Mouse (Mus musculus) ES-E14 (cell line): ENCODE measurements around the gene Ddx41. TPM values are rescaled to one million over a fixed set of nuclear protein-coding genes. Genes with fewer than 3 reads are reported as not detected.
A peak's percentile ranks its signal among the peaks of the same experiment; 100 is the strongest.

Experiments
- DNase-seq: peaks from one replicate; pipeline ENCODE4 v3.0.0-alpha.2; 2013; ENCODE audit warnings: low read depth, low spot score
- H3K27ac ChIP-seq: 2 replicates; pipeline ENCODE4 v1.5.1; 2012; ENCODE audit warnings: low read depth, mild to moderate bottlenecking, low read length, moderate library complexity, mixed read lengths; ENCODE audit not compliant: poor library complexity, insufficient read depth, severe bottlenecking
- H3K36me3 ChIP-seq: 2 replicates; pipeline ENCODE4 v1.6.1; 2012; ENCODE audit warnings: mild to moderate bottlenecking, low read length, moderate library complexity, mixed read lengths; ENCODE audit not compliant: control insufficient read depth, poor library complexity, insufficient read depth, severe bottlenecking
- H3K4me1 ChIP-seq, 2 experiments: fragments of 150-350 bp in 1 of 2; sonication (generic) in 1 of 2; 2 replicates each; pipeline ENCODE4 v1.6.1; 2012; ENCODE audit warnings: low read length in 2 of 2, mild to moderate bottlenecking in 1 of 2, mixed read lengths in 1 of 2; ENCODE audit not compliant: control insufficient read depth in 2 of 2, insufficient read depth in 2 of 2, poor library complexity in 1 of 2
- H3K4me3 ChIP-seq, 2 experiments: fragments of 150-350 bp in 1 of 2; sonication (generic) in 1 of 2; 2 replicates each; pipeline ENCODE4 v1.5.1; 2012; ENCODE audit warnings: low read length in 2 of 2, low read depth in 1 of 2, mild to moderate bottlenecking in 1 of 2, mixed read lengths in 1 of 2; ENCODE audit not compliant: insufficient read depth in 1 of 2, poor library complexity in 1 of 2, severe bottlenecking in 1 of 2
- H3K9ac ChIP-seq: 2 replicates; pipeline ENCODE4 v1.6.1; 2012; ENCODE audit warnings: low read depth, mild to moderate bottlenecking, low read length, mixed read lengths; ENCODE audit not compliant: poor library complexity, insufficient read depth, severe bottlenecking
- H3K9me3 ChIP-seq: fragments of 150-350 bp; sonication (generic); 2 replicates; pipeline ENCODE4 v1.6.1; 2012; ENCODE audit warnings: low read depth, mild to moderate bottlenecking, low read length; ENCODE audit not compliant: control insufficient read depth, insufficient read depth
- CHD2 ChIP-seq: IDR thresholded peaks from 2 replicates; pipeline ENCODE4 v1.6.1; 2014; ENCODE audit warnings: mild to moderate bottlenecking, low read depth, low read length, inconsistent platforms
- HCFC1 ChIP-seq: IDR thresholded peaks from 2 replicates; pipeline ENCODE4 v1.6.1; 2012; ENCODE audit warnings: low read length, inconsistent platforms, borderline replicate concordance; ENCODE audit not compliant: insufficient read depth
- MAFK ChIP-seq: IDR thresholded peaks from 2 replicates; pipeline ENCODE4 v1.6.1; 2014; ENCODE audit warnings: mild to moderate bottlenecking, low read depth, low read length, inconsistent platforms; ENCODE audit not compliant: insufficient read depth
- ZC3H11A ChIP-seq: IDR thresholded peaks from 2 replicates; pipeline ENCODE4 v1.6.1; 2012; ENCODE audit warnings: low read depth, mild to moderate bottlenecking, inconsistent platforms, low read length, borderline replicate concordance
- ZNF384 ChIP-seq: IDR thresholded peaks from 2 replicates; pipeline ENCODE4 v1.6.1; 2012; ENCODE audit warnings: low read depth, low read length, inconsistent platforms
- in situ Hi-C, 2 experiments: fragments of 600-800 bp; cut with MboI; formaldehyde crosslinking; loops; one replicate each; pipeline ENCODE4 v1.15.1; 2025; ENCODE audit warnings: low sequenced_read_pairs in 2 of 2, inconsistent platforms in 1 of 2; ENCODE audit not compliant: unreplicated experiment in 2 of 2
- total RNA-seq: library from RNA; depleted of rRNA; stranded (reverse); fragments of 300-350 nt; gene quantifications from 2 replicates; pipeline ENCODE4 v1.2.3, GENCODE M21; 2012

The Ddx41 gene
- total RNA-seq, 1 experiment = 85.9 TPM

GRCm38 (mm10) chr13:55513111-55513748, 23.2 kb downstream of the Ddx41 start, which contains the start of gene Pdlim7:
Gene Pdlim7, minus strand, starts transcription at chr13:55513676.
- peak within 1 kb of the TSS; percentile 89 for H3K9ac ChIP-seq
- no peaks in the 10 kb centered on the region for H3K9me3 ChIP-seq
- H3K4me1 ChIP-seq = peaks cover 5 to 32% of the 10 kb centered on the region in 2 experiments
- peak within 1 kb of the TSS; percentile 88 for H3K4me3 ChIP-seq
- in situ Hi-C loops = no loop called here
- TF ChIP-seq HCFC1 (peak; percentile 60; the same call in 1 of the 2 replicates), MAFK (no peak)
- DNase-seq = peak; percentile 72
- peak within 1 kb of the TSS; percentile 23; the same call in 1 of the 2 replicates for H3K27ac ChIP-seq
- peaks cover 14% of the 10 kb centered on the region; the same call in 1 of the 2 replicates for H3K36me3 ChIP-seq

DNA sequence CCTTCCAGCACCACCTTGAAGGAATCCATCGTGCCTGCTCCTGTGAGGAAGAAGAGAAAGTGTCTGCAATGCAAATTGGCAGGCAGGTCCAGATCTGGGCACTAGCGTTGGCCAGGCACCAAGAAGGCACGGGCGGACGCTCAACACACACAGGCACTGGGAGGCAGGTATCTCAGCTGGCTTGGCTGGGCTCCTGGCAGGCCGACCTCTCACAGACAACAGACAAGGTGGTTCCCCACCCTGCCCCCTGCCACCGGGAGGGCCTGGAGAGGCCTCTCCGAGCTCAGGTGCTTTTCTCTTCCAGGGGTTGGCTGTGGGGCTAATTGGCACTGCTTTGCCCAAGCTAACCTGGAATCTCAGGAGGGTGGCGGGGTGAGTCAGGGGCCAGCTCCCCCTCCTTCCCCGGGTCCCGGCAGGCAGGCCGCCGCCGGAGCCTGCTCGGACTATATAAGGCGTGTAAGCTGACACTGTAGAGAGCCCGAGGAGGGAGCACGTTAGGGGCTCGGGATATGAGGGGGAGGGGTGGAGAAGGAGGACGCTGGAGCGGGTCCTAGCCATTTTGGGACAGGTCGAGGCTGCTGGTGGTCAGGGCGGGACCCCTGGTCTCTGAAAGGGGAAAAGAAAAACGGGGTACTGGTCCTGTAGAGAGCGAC, 24.0 kb downstream of the Ddx41 start:
- TF ChIP-seq CHD2 (no peak), ZNF384 (no peak), ZC3H11A (no peak), MAFK (no peak), HCFC1 (no peak)
- H3K36me3 ChIP-seq = peaks cover 17% of the 10 kb centered on the region; the same call in 1 of the 2 replicates
- H3K4me1 ChIP-seq = peaks cover 5 to 33% of the 10 kb centered on the region in 2 experiments
- in situ Hi-C loops = no loop called here
- H3K9ac ChIP-seq = peak overlapping the region; percentile 89
- peak overlapping the region; percentile 23; the same call in 1 of the 2 replicates for H3K27ac ChIP-seq
- H3K4me3 ChIP-seq = peak overlapping the region; percentile 88
- DNase-seq = no peak
- H3K9me3 ChIP-seq = no peaks in the 10 kb centered on the region

DNA sequence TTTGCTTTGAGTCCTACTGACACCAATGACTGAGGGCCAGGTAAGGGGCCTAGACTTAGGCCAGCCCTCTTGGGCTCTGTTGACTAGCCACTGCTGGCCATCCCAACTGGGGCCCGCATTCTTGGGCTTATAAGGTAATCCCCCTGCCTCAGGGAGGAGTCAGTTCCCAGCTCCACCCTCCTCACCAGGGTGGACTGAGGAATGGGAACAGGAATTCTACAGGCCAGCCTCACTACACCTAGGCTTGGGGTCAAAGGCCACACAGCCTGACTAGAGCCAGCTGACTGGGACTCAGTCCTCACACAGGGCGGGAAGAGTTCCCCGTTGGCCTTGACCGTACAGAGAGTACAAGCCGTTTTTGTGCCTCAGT, 25.0 kb downstream of the Ddx41 start:
- H3K9me3 ChIP-seq = no peaks in the 10 kb centered on the region
- in situ Hi-C loops = no loop called here
- DNase-seq = no peak
- H3K4me1 ChIP-seq = peaks cover 5 to 33% of the 10 kb centered on the region in 2 experiments
- peaks cover 28% of the 10 kb centered on the region for H3K36me3 ChIP-seq
- TF ChIP-seq ZNF384 = no peak
- TF ChIP-seq ZC3H11A = no peak
- TF ChIP-seq CHD2 = no peak
- TF ChIP-seq HCFC1 = no peak
- TF ChIP-seq MAFK = no peak
- peak overlapping the region; percentile 89; the same call in 1 of the 2 replicates for H3K9ac ChIP-seq
- H3K4me3 ChIP-seq = peak overlapping the region; percentile 88; a peak in 2 of 4 replicates
- peak overlapping the region; percentile 77 for H3K27ac ChIP-seq

DNA sequence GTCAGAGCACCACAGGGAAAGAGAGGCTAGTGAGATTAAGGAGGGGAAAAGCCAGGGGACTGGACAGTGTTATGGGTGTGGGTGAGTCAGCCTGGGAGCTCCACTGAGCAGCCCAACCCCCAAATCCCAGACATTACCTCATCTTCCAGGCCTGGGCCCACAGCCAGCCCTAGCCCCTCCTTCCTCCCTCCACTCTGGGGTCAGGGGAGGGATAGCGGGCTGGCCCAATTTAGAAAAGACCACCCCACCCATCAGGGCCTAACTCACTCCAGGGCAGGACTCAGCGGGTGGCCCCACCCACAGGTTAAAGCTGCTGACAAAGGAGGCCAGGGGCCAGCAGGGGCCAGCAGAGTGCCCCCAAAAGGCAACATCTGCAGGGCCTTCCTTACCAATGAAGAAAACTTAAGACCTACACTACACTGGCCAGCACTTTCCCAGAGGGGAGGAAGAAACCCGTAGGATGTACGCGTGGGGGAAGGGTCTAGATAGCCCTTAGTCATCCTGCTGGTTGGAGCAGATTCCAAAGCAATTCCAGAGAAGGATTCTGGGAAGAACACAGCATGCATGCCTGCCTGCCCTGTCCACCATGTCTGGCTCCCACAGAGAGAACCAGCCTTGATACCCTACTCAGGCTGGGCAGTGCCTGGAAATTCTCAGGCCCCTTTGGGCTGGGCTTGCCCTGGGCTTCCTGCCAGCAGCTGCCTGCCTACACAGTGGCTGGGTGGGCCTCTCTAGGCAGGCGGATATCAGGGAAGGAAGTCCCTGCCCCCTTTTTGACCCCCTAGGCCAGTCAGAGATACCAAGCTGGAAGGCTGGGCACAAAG, 25.6 kb downstream of the Ddx41 start:
- Histone ChIP-seq H3K9ac (peak overlapping the region; percentile 89), H3K36me3 (peaks cover 34% of the 10 kb centered on the region), H3K9me3 (no peaks in the 10 kb centered on the region), H3K4me1 (peaks cover 5 to 33% of the 10 kb centered on the region in 2 experiments), H3K27ac (peak overlapping the region; percentile 77), H3K4me3 (peak overlapping the region in 1 of 2 experiments; percentile 10; a peak in 1 of 4 replicates)
- peak; percentile 86 for TF ChIP-seq MAFK
- no peak for TF ChIP-seq HCFC1
- DNase-seq = peak; percentile 54
- in situ Hi-C loops = no loop called here
